ENCODE assay signal across 8 mouse cellular contexts in genomic region chr8:15270290-15270689, GRCm38 (mm10).
DNase-seq lines count a peak whose midpoint lies in the region; TF ChIP-seq lines count a peak whose summit lies in the region.

No protein-coding gene starts in this region.

- in situ Hi-C loops in ES-E14 (cut with MboI; ENCODE audit: low sequenced_read_pairs in 2 of 2, unreplicated experiment in 2 of 2), result no loop called here

- H3K9me3 ChIP-seq in ES-E14 (ENCODE audit: control insufficient read depth, insufficient read depth, low read depth, low read length), result peaks cover 4% of the 10 kb centered on the region; the same call in 1 of the 2 replicates

- peak; percentile 86 for TF ChIP-seq CTCF in cortical plate, adult 2 months (IDR thresholded peaks at IDR 0.05; ENCODE audit: extremely low read depth, insufficient read depth, low read length)

- no peak overlapping the region for H3K4me3 ChIP-seq in ES-E14 (ENCODE audit: insufficient read depth in 1 of 2, low read depth in 1 of 2, low read length in 2 of 2, poor library complexity in 1 of 2, severe bottlenecking in 1 of 2)
- H3K4me3 ChIP-seq in cortical plate, adult 2 months (ENCODE audit: insufficient read depth, low read length), result no peak overlapping the region

- H3K9ac ChIP-seq in ES-E14 (ENCODE audit: insufficient read depth, low read depth, low read length, poor library complexity, severe bottlenecking), result no peak overlapping the region

- no peak overlapping the region for H3K27ac ChIP-seq in ES-E14 (ENCODE audit: insufficient read depth, low read depth, low read length, poor library complexity, severe bottlenecking)
- no peak overlapping the region for H3K27ac ChIP-seq in cortical plate, adult 2 months (ENCODE audit: insufficient read depth, low read length)

- DNase-seq in ES-E14 (ENCODE audit: low read depth, low spot score), result peak; percentile 43
- DNase-seq in adrenal gland, adult 18-20 months (ENCODE audit: low spot score in 2 of 2), result peak; percentile 58 to 72
- peak; percentile 20 to 47 for DNase-seq in gastrocnemius, postnatal 4 days (ENCODE audit: low spot score in 2 of 2)
- DNase-seq in layer of hippocampus, postnatal 10 days (ENCODE audit: low spot score in 2 of 2), result peak; percentile 86 to 87
- DNase-seq in lung, postnatal 4 days, result peak; percentile 28 to 54
- peak; percentile 3 for DNase-seq in splenic B cell, adult 2 months (ENCODE audit: low read depth, low spot score)
- DNase-seq in spleen, postnatal 36 days (ENCODE audit: low spot score in 2 of 2), result no peak

- H3K27me3 ChIP-seq in splenic B cell, adult 2 months (ENCODE audit: control insufficient read depth, insufficient read depth, low read length, poor library complexity, severe bottlenecking), result no peaks in the 10 kb centered on the region

- no peaks in the 10 kb centered on the region for H3K36me3 ChIP-seq in ES-E14 (ENCODE audit: control insufficient read depth, insufficient read depth, low read length, poor library complexity, severe bottlenecking)
- H3K36me3 ChIP-seq in splenic B cell, adult 2 months (ENCODE audit: control insufficient read depth, insufficient read depth, low read length, poor library complexity, severe bottlenecking), result no peaks in the 10 kb centered on the region

- no peak for TF ChIP-seq POLR2A in cortical plate, adult 2 months (IDR thresholded peaks at IDR 0.05; ENCODE audit: extremely low read depth, insufficient read depth, low read length)

- H3K4me1 ChIP-seq in ES-E14 (ENCODE audit: control insufficient read depth in 2 of 2, insufficient read depth in 2 of 2, low read length in 2 of 2, poor library complexity in 1 of 2), result no peaks in the 10 kb centered on the region
- H3K4me1 ChIP-seq in cortical plate, adult 2 months (ENCODE audit: control insufficient read depth, insufficient read depth, low read length), result no peaks in the 10 kb centered on the region

TF ChIP-seq in ES-E14, 5 proteins besides CTCF, POLR2A, EP300 and RAD21:
- no peak for TF ChIP-seq HCFC1 (IDR thresholded peaks at IDR 0.05; ENCODE audit: borderline replicate concordance, insufficient read depth, low read length)
- no peak for TF ChIP-seq CHD2 (IDR thresholded peaks at IDR 0.05; ENCODE audit: low read depth, low read length)
- peak; percentile 60; the same call in 1 of the 2 replicates for TF ChIP-seq ZC3H11A (IDR thresholded peaks at IDR 0.05; ENCODE audit: borderline replicate concordance, low read depth, low read length)
- peak; percentile 96 for TF ChIP-seq ZNF384 (IDR thresholded peaks at IDR 0.05; ENCODE audit: low read depth, low read length)
- no peak for TF ChIP-seq MAFK (IDR thresholded peaks at IDR 0.05; ENCODE audit: insufficient read depth, low read depth, low read length)

Comparison
In these comparisons a context has a peak if more than half of its experiments do, and no peak if none do; other contexts are left out.
1. DNase-seq: peak in ES-E14 (single experiment), adrenal gland, adult 18-20 months (2 of 2), gastrocnemius, postnatal 4 days (2 of 2), layer of hippocampus, postnatal 10 days (2 of 2), lung, postnatal 4 days (2 of 2) and splenic B cell, adult 2 months (single experiment); none in spleen, postnatal 36 days (0 of 2).